Mouse (Mus musculus) testis, adult 2 months (tissue): ENCODE measurements around the gene Vmn1r118. TPM values are rescaled to one million over a fixed set of nuclear protein-coding genes. Genes with fewer than 3 reads are reported as not detected.
"Not testable (repeated sequence)": the region's sequence is repeated elsewhere in the genome, so short reads cannot be mapped to it uniquely, and the experiment has no call there.

Source experiments
- H3K27ac ChIP-seq: fragments of 200-500 bp; 2 replicates; pipeline ENCODE4 v1.5.1; 2012; ENCODE audit warnings: low read depth, low read length; ENCODE audit not compliant: control insufficient read depth, insufficient read depth
- H3K27me3 ChIP-seq: fragments of 200-500 bp; 2 replicates; pipeline ENCODE4 v1.6.1; 2012; ENCODE audit warnings: mild to moderate bottlenecking, low read length, moderate library complexity; ENCODE audit not compliant: control insufficient read depth, insufficient read depth
- H3K36me3 ChIP-seq: fragments of 200-500 bp; 2 replicates; pipeline ENCODE4 v1.6.1; 2012; ENCODE audit warnings: mild to moderate bottlenecking, low read length; ENCODE audit not compliant: control insufficient read depth, insufficient read depth
- H3K4me1 ChIP-seq: fragments of 200-500 bp; 2 replicates; pipeline ENCODE4 v1.6.1; 2012; ENCODE audit warnings: low read length; ENCODE audit not compliant: control insufficient read depth, insufficient read depth
- H3K4me3 ChIP-seq: fragments of 200-500 bp; 2 replicates; pipeline ENCODE4 v1.5.1; 2012; ENCODE audit warnings: low read depth, mild to moderate bottlenecking, low read length, moderate library complexity, mixed read lengths; ENCODE audit not compliant: control insufficient read depth
- polyA plus RNA-seq: library from polyadenylated mRNA; depleted of rRNA; stranded (reverse); fragments of >200 nt; gene quantifications from 2 replicates; pipeline ENCODE4 v1.2.3, GENCODE M21; 2012; rRNA removed

Vmn1r118 gene
- not detected in 2 replicates for polyA plus RNA-seq

DNA sequence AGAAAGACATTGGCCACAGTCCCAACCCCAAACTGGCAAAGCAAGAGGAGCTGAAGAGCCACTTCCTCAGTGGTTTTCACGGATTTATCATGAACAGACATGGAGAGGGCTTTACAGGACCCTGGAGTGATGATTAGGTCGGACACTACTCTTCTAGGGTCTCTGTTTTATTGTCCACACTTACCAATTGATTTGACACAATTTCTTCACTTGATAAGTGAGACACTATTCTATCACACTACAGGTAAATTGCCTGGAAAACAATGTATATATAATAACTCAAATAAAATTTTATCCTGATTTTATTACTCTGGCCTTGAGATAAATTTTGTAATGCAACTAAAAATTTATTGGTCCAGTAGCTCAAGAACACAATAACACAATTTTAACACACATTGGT, at the start of gene Vmn1r118:
Gene Vmn1r118 (minus strand): TSS at position 101 of the 400 bp plus-strand sequence.
- not testable (repeated sequence) for H3K27me3 ChIP-seq, H3K27ac ChIP-seq, H3K4me1 ChIP-seq, H3K4me3 ChIP-seq, H3K36me3 ChIP-seq

DNA sequence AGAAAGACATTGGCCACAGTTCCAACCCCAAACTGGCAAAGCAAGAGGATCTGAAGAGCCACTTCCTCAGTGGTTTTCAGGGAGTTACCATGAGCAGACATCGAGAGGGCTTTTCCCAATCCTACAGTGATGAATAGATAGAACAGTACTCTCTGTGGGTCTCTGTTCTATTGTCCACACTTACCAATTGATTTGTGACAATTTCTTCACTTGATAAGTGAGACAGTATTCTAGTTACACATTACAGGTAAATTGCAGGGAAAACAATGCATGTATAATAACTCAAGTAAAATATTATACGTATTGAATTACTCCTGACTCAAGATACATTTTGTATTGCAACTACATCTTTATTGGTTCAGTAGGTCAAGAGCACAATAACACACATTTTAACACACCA, 28.1 kb downstream of the Vmn1r118 start, which contains the start of gene Vmn1r117:
Gene Vmn1r117 (minus strand): TSS at position 101 of the 400 bp plus-strand sequence.
- H3K27ac ChIP-seq, H3K4me3 ChIP-seq, H3K36me3 ChIP-seq, H3K27me3 ChIP-seq, H3K4me1 ChIP-seq: not testable (repeated sequence)

DNA sequence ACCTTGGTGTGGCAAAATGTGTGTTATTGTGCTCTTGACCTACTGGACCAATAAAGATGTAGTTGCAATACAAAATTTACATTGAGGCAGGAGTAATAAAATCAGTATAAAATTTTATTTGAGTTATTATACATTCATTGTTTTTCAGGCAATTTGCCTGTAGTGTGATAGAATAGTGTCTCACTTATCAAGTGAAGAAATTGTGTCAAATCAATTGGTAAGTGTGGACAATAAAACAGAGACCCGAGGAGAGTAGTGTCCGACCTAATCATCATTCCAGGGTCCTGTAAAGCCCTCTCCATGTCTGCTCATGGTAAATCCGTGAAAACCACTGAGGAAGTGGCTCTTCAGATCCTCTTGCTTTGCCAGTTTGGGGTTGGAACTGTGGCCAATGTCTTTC, 40.2 kb downstream of the Vmn1r118 start, which contains the start of gene Vmn1r116:
Gene Vmn1r116 (plus strand): TSS at position 301 of the 400 bp plus-strand sequence.
- H3K4me3 ChIP-seq, H3K36me3 ChIP-seq, H3K4me1 ChIP-seq, H3K27me3 ChIP-seq, H3K27ac ChIP-seq: not testable (repeated sequence)

Other genes with a start within 250 kb of the Vmn1r118 start
- not detected in 2 replicates for gene Vmn1r107, start 243.4 kb downstream of the Vmn1r118 start, polyA plus RNA-seq
- gene Vmn1r111, start 209.1 kb downstream of the Vmn1r118 start, polyA plus RNA-seq: not detected in 2 replicates
- gene Gm10668, start 181.7 kb downstream of the Vmn1r118 start, polyA plus RNA-seq: not detected in 2 replicates
- not detected in 2 replicates for gene Vmn1r112, start 141.2 kb downstream of the Vmn1r118 start, polyA plus RNA-seq
- gene Vmn1r113, start 125.1 kb downstream of the Vmn1r118 start, polyA plus RNA-seq: not detected in 2 replicates
- gene Vmn1r114, start 100.2 kb downstream of the Vmn1r118 start, polyA plus RNA-seq: not detected in 2 replicates
- gene Vmn1r115, start 67.4 kb downstream of the Vmn1r118 start, polyA plus RNA-seq: not detected in 2 replicates
- not detected in 2 replicates for gene Vmn1r116, start 40.1 kb downstream of the Vmn1r118 start, polyA plus RNA-seq
- not detected in 2 replicates for gene Vmn1r117, start 28.2 kb downstream of the Vmn1r118 start, polyA plus RNA-seq
- not detected in 2 replicates for gene Vmn1r119, start 100.1 kb upstream of the Vmn1r118 start, polyA plus RNA-seq
- not detected in 2 replicates for gene Vmn1r120, start 141.4 kb upstream of the Vmn1r118 start, polyA plus RNA-seq
- gene Vmn1r121, start 186.2 kb upstream of the Vmn1r118 start, polyA plus RNA-seq: not detected in 2 replicates
- not detected in 2 replicates for gene Vmn1r122, start 221.8 kb upstream of the Vmn1r118 start, polyA plus RNA-seq
- not detected in 2 replicates for gene Vmn1r123, start 249.8 kb upstream of the Vmn1r118 start, polyA plus RNA-seq